Mouse (Mus musculus): ENCODE data around the gene Mfsd14a.

The Mfsd14a gene

DNA sequence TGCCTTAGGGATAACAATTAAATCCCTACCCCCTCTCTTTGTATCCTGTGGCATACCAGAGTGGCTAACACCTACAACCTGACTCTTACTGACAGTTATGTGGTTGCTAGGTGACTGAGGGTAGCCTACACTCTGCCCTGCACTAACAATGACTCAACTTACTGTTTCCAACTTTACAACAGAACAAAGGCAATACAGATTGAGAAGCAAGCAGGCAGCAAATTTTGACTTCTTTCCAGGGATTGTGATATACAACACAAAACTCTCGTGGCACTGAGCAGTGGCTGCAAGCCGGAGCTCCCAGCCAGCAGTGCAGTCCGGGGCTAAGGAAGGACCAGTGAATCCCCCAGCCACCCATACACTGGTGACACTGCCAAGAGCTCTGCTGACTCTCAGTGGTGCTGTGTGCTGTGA is 10.4 kb downstream of the Mfsd14a start:
- no peak for DNase-seq

DNA sequence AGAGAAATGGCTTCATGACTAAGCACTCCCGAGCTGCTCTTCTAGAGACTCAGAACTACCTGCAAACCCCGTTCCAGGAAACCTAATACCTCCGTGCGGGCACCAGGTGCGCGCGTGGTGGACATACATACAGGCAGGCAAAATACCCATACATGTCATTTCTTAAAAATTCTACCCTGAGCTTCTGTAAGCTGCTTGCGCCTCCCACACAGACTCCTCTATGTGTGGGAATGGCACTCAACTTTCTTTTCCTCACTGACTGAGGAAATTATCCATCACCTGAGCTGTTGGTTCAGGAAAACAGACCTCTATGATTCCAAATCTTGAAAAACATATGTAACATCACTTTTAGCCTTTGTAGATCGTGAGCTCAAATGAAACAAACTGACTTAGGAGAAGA is 11.8 kb downstream of the Mfsd14a start:
- DNase-seq = no peak

DNA sequence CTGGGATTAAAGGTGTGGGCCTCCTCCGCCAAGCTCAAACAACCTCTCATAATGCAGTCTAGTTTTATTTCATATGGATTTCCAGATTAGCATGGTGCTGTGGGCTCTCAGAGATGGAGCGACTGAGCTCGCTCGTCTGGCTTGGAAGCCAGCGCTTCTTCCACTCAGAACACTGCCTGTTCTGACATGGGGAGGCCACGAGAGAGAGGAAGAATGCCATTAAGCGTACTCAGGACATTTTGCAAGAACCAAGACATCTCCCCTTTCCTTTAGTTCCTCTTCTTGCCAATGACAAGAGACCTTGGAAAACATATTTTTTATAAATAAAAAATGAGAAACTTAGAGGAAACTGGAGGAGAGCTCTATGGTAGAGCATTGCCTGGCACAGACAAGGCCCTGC is 13.7 kb downstream of the Mfsd14a start:
- no peak for DNase-seq

DNA sequence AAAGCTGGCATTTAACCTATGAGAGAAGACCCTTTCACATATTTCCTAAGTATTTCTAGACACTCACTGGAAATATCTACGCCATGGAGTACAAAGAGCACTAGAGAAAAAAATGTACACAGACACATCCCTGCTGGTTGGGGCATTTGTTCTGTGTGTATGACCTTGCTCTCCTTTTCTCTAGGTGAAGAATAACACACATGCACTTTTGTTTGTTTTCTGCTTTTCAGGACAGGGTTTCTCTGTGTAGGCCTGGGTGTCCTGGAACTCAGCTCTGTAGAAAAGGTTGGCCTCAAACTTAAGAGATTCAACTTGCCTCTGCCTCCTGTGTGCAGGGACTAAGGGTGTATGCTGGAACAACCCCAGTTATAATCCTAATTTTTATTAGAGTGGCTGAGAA is 16.1 kb downstream of the Mfsd14a start:
- DNase-seq = no peak

DNA sequence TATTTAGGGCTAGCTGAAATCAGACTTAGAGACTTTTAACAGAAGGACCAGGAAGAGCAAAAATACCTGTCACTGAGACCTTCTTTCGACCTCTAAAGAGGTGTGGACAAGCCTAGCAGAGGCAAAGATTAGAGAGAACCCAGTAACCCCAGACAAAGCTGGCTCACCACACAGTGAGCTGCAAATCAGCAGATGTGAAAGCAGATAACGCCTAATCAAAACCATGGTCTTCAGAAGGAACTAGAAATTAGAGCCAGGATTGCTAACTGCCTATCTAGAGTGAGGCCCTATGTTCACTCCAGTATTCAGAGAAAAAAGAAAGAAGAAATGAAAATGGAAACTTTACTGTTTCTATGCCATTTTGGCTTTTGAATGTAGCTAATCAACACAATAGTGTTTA is 20.1 kb downstream of the Mfsd14a start:
- DNase-seq = no peak

DNA sequence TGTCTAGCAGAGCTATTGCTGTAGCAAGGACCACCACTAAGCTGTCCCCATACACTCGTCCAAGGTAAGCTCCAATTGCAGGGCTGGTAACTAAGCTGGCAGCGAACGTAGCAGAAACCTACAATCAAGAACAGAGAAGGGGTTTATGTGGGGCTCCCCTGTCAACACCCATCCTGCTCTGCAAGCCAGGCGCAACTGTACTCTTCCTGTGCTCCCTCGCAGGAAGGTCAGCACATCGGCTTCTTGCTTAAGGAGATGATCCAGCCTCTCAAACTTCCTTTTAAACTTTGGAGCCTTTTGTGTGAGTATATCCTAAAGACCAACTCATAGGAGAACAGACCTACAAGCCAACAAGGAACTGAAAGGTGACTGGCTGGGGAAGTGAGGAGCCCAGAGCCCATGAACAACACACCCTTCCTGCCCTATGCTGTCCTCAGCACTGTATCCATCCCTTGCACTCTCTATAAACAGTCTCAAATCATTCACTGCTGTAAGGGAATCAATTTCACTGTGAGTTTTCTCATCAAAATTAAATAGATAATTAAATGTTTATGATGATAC is 20.6 kb downstream of the Mfsd14a start:
- DNase-seq = no peak

DNA sequence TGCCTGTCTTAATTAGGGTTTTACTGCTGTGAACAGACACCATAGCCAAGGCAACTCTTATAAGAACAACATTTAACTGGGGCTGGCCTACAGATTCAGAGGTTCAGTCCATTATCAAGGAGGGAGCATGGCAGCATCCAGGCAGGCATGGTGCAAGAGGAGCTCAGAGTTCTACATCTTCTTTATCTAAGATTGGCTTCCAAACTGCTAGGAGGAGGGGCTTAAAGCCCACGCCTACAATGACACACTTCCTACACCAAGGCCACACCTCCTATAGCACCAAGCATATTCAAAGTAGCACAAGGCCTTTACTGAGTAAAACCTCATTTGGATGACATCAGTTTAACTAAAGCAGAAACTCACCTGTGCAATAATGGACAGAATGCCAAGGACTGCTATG is 22.5 kb downstream of the Mfsd14a start:
- DNase-seq = no peak

DNA sequence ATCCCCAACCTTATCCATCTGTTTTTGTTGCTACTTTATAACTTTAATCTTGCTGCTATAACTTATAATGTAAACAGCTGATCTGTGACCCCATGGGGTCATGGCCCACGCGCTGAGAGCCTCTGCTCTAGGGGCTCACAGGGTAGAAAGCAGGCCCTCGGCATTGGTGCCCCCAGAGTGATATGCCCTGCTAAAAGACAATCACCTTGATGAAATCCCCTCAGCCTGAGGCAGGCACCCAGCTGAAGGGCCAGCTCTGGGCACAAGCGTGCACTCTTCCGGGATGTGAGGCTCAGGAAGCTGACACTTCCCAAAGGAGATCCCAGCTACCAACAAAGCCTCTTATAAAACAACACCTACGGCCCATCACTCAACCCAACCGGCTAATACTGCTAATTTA is 23.9 kb downstream of the Mfsd14a start:
- DNase-seq = no peak

DNA sequence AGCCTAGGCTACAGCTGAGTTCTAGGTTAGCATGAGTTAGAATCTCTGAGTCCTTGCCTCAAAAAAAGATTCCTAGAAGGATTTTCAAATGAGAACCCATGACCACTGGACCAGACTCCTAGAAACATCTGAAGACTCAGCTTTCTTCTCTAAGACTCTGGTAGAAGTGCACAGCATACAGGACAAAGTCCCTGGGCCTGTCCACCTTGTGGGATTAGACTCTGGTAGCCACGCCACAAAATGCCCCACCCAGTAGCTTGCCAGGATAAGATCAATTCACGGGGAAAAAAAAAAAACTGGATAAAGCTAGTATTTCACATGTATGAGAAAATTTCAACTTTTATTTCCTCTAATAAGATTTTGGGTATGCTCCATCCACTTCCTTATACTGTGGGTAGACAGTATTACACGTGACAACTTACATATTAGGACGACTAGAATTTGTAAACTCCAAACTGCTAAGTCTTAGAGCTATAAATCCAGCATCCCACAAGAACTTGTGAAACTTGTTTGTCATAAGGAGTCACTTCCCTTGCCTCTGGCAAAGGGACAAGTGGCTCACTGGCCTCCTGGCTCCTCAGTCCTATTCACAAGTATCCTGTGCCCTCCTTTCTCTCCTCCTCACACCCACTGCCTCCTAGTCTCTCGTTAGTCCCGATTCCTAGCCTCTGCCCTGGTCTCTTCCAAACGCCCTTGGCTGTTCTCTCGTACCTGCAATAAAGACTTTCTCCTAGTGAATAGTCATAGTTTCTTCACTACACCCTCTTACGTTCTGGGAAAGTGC is 24.6 kb downstream of the Mfsd14a start:
- DNase-seq = no peak

DNA sequence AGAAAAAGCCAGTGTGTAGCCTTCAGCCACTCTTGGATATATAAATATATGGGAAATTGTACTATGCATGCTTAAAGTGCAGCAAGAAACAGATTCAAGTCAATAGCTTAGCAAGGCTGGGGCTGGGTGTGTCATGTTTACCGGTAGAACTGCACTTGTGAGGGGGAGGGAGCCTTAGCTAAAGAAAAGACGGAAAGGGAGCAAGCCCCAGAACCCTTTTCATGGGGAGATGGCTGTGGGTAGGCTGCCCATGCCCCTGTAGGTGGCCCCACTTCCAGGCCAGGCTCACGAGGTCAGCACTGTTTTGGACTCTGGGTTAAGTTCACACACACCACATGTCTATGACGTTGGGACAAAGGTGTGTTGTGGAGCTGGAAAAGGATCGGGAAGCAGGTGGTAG is 26.7 kb downstream of the Mfsd14a start:
- no peak for DNase-seq

DNA sequence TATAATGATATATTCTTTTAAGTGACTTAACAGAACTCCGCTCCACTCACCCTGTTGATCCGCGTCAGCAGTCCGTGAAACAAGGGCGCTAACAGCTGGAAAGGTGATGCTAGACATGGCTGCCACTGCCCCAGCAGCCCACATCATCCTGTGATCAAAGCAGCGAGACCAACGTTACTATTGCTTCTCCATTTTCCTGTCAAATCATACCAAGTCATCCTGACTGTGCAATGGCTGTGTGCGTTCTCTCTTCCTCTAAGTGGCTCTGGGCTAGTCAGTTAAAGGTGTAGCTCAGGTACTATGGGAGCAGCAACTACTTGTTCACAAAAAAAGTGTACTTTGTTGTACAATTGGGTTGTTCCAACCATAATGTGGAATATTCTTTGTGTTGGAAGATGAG is 27.6 kb downstream of the Mfsd14a start:
- no peak for DNase-seq

DNA sequence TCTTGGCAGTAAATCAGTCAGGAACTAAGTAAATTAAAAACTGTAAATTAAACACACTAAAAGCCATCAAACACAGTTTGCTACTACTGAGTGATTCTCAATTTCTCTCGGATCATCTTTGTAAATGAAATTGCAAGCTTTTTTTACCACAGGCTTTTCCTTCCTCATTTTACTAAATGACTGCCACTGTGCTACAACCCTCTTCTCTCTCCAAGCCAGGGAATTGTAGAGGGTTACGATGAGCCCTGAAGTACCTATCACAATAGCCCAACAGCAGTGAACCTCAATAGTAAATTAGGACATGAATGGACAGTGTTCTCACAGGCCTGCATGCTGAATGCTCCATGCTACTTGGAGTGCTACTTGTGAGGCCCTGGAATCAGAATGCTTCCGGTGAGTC is 28.4 kb downstream of the Mfsd14a start:
- DNase-seq = no peak

DNA sequence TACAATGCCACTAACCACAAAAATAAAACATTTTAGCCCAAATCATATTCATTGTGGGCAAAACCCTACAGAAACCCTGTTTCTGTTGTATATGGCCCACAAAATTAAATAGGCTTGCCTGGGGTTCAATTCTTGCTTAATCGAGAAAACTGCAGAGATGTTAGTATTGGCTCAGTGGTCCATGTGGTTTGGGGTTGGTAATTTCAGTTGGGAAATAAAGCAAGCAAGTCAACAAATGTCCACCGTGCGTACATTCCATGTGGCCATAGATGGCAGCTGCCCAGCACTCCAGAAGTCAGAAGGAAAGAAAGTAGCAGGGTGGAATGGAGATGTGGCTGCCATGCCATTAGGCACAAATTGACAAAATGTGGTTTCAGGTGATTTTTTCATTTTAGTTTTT is 29.5 kb downstream of the Mfsd14a start:
- no peak for DNase-seq

DNA sequence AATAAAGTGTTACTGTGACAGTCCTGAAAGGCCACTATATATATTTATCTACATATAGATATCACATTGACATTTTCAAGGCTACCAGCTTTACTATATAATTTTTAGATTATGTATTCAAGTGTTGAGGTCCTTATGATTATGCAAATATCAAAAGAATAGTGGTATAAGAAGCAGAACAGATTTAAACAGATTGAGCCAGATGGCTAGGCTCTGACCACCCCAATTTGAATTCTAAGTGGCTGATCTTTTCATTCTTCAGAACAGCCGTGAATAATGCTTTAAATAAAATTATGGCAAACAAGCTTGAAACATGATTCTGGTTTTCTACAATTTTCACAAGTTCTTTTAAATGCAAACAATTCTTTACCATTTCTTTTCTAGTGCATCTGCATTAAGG is 31.0 kb downstream of the Mfsd14a start:
- DNase-seq = no peak

DNA sequence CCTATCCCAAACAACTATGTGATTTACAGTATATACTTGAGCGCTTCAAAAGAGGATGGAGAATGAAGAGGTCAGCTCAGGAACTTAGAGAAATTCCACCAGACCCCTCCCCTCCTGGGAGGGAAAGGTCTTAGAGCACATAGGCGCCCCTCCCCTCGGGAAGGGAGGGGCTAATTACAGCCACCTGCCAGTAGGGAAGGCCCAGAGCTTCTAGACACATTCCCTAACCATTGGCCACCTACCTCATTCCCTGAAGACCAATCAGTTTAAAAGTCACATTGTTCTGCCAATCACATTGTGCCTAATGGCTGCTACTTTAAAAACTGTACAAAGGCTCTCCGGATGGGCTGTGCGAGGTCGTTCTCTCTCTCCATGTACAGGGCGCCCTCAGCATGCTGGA is 39.8 kb downstream of the Mfsd14a start:
- no peak for DNase-seq

DNA sequence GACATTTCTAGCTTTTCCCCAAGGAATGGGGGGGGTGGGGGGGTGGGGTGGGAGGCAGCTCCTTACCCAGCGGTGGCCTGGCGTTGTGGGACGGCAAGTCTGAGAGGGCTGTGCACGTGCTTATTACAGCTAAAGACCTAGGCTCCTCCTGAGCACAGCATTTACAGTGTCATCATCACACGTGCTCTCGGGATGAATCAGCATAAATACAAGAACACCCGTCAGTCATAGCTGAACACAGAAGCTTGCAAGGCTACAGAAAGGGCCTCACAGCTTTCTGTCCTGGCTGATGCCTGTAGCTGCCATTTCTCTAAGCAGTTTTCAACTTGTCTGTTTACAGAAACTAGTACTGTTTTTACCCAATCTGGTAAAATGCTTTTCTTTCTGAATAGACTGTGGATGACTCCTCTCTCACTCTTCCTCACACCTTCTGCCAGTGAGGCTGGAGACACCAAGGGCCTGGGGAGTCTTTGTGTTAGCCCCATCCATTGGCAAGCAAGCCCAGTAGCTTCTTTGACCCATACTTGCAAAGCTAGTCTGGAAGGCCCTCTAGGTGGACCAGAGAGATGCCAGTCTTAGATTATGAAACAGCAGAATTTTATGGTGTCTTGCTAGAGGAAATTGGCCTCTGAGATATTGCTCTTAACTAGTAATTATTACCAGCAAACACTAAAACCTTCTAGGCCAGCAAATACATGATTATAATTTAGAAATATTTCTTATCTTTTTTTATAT is 41.7 kb downstream of the Mfsd14a start:
- no peak for DNase-seq

DNA sequence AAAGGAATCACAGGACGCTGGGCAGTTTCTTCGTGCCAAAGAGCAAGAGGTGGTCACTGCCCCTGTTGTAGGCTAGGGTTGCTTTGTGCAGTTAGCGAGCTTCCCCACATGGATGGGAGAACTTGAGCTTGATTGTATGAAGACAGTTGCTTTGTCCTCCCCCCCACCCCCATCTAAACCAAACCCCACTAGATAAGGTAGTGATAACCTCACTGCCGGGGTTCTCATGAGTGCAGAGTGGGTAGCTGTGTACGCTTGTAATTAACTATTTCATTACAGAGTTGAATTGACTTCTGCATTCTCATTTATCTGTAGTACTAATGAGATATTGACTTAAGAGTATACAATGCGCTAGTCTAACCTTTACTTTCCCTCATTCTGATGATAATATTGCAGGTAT is 43.6 kb downstream of the Mfsd14a start:
- DNase-seq = no peak

DNA sequence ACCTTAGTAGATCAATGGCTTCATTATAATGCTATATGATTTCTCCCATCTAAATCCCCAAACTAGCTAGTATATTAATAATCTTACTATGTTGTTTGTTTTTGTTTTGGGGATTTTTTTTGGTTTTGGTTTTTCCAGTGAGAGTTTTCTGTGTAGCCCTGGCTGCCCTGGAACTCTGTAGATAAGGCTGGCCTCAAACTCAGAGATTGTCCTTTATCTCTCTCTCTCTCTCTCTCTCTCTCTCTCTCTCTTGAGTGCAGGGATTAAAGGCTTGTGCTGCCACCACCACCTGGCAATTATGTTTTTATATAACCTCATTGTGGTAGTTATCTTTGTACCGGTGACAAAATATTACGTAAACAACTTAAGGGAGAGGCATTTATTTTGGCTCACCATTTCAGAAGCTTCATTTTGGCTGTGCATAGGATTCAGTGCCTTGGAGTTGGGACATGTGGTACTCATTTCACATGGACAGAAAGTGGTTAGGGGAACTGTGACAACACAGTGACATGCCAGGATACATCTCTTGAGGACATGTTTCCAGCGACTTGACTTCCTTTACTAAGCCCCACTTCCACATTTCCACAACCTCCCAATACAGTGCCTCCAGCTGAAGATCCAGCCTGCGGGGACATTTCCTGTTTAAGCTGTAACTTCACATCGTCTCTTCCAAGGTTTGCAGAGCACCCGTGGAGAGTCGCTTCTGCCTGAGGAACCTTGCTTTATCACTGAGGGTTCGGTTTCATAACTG is 47.0 kb downstream of the Mfsd14a start:
- DNase-seq = no peak

DNA sequence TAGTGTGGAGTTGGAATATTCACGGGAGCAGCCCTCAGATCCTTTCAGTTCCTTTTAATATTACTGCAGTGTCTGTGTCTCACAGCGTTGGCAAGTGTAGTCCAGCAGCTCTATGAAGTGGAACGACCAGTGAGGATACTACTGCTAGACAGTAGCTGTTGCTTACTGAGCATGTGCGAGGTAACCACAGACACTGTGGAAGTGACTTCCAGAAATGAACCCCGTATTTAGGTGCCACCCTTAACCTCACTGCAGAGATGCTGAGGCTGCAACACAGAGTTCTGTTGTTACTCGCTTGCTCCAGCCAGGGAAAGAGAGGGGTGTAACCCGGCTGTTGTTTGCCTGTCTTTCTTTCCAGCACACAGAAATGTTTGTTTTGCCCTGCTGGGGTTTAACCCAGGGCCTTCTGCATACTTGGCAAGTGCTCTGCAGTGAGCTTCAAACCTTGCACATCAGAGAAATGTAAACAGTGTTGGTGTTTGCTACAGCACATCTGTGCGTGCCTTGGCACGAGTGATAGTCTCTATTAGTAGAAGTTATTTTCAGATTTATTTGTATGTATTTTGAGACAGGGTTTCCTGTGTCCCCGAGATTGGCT is 48.1 kb downstream of the Mfsd14a start, which contains the start of gene Trmt13:
TSS of gene Trmt13 (minus strand) at position 293 of the 598 bp plus-strand sequence.
- DNase-seq = no peak

DNA sequence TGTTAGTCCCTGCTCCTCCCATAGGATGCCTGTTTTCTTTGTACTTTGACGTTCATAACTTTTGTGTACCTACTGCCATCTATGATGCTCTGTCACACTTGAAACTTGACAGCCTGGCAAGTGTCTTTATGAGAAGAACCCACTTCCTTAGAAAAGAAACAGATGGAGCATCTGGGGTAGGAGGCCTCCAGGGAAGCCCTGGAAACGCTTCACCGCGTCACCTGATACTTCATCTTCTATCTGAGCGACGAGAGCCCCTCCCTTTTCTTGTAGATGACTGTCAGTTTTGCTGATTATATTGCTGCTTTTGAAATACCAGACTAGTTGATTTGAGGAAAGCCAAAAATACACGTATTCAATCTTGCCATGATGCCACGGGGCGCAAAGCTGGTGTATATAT is 57.9 kb downstream of the Mfsd14a start:
- DNase-seq = peak; percentile 26 to 56

DNA sequence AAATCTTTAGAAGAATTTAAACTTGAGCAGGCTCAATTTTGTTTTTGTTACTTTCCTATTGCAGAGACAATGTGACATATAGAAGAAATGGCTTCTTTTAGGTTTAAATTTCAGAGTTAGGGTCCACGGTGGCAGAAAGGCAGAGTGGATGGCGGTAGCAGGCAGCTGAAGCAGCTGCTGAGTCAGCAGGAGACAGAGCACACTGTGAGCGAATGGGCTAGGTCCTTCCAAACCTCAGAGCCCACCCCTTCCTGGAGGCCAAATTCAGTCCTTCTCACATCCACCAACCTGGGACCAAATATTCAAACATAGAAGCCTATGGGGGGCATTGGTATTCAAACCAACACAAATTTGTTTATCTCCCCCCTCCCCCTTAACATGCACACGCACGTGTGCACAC is 60.7 kb downstream of the Mfsd14a start:
- DNase-seq = peak; percentile 13 to 16

DNA sequence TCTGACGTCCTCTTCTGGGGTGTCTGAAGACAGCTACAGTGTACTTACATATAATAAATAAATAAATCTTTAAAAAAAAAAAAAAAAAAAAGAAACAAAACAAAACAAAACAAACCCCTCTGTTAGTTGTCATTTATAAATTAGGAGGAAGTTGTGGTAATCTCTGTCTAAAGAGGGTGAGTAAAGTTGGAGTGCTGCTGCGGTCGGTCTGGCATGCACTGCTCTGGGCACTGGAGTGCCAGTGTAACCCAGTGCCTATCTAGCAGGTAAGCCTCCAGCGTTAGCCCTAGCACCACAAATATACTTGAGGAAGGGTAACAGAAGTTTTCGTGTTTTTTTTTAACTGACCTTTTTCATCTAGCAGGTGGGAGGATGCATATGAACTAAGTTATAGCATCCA is 61.5 kb downstream of the Mfsd14a start:
- no peak for DNase-seq

DNA sequence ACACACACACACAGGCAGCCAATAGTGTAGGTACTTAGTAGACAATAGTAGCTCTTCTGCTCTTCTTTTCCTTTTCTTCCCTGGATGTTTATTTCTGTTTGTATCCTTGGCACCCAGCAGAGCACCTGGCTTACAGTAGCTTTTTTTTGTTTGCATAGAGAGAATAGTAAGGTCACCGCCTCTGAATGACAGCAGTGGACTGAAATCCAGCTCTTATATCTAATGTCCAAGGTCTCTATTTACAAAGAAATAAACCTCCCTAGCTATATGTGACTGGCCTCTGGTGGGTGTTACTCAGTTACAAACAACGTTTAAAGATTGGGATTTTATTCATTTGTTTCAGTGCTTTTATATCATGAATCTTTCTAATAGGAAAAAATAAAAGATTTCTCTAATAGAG is 62.8 kb downstream of the Mfsd14a start:
- DNase-seq = no peak
